Mouse (Mus musculus): Measurements from ENCODE around the gene Pik3r4. TPM values are rescaled to one million over a fixed set of nuclear protein-coding genes. Genes with fewer than 3 reads are reported as not detected.

Pik3r4 gene
- polyA plus RNA-seq, 1 experiment from 2014 or later = 16.3 TPM

DNA sequence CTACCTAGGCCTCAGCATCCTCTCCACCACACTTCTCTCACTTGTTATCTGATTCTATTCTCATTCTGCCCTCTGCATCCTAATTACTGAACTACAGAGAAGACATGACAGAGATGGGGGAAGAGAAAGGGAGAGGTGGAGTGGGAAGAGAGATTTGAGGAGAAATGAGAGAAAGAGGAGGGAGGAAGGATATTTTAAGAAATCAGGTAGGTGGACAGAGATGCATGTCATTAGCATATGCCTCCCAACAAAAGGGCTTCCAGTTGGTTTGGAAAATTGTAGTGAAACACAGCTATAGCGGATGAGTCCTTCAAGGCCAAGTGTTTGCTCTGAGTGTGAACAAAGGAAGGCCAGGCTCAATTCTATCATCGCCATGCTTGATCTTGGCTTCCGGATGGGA, 69.3 kb downstream of the Pik3r4 start:
- Histone ChIP-seq H3K27ac (ENCODE audit: low read depth, low read length) (no peak overlapping the region), H3K4me3 (ENCODE audit: low read length) (no peak overlapping the region), H3K36me3 (ENCODE audit: control insufficient read depth, insufficient read depth, low read length) (no peaks in the 10 kb centered on the region), H3K9me3 (ENCODE audit: control insufficient read depth, low read length) (no peaks in the 10 kb centered on the region), H3K27me3 (replicated peaks; ENCODE audit: control insufficient read depth, insufficient read depth, low read length) (no peaks in the 10 kb centered on the region), H3K4me1 (ENCODE audit: control insufficient read depth, insufficient read depth, low read depth, low read length) (no peaks in the 10 kb centered on the region), H3K9ac (ENCODE audit: low read depth, low read length) (no peak overlapping the region), H3K4me2 (ENCODE audit: low read length) (no peak overlapping the region)
- ATAC-seq = no peak
- WGBS = 90% methylated on average over 3 of the region's 3 CpGs

GRCm38 (mm10) chr9:105719367-105719766, 76.6 kb downstream of the Pik3r4 start:
- no peak for ATAC-seq
- Histone ChIP-seq H3K4me1 (ENCODE audit: control insufficient read depth, insufficient read depth, low read depth, low read length) (no peaks in the 10 kb centered on the region), H3K27ac (ENCODE audit: low read depth, low read length) (no peak overlapping the region), H3K9me3 (ENCODE audit: control insufficient read depth, low read length) (no peaks in the 10 kb centered on the region), H3K9ac (ENCODE audit: low read depth, low read length) (no peak overlapping the region), H3K4me3 (ENCODE audit: low read length) (no peak overlapping the region), H3K36me3 (ENCODE audit: control insufficient read depth, insufficient read depth, low read length) (no peaks in the 10 kb centered on the region), H3K27me3 (replicated peaks; ENCODE audit: control insufficient read depth, insufficient read depth, low read length) (no peaks in the 10 kb centered on the region), H3K4me2 (ENCODE audit: low read length) (no peak overlapping the region)
- 71% methylated on average over 7 of the region's 7 CpGs for WGBS

DNA sequence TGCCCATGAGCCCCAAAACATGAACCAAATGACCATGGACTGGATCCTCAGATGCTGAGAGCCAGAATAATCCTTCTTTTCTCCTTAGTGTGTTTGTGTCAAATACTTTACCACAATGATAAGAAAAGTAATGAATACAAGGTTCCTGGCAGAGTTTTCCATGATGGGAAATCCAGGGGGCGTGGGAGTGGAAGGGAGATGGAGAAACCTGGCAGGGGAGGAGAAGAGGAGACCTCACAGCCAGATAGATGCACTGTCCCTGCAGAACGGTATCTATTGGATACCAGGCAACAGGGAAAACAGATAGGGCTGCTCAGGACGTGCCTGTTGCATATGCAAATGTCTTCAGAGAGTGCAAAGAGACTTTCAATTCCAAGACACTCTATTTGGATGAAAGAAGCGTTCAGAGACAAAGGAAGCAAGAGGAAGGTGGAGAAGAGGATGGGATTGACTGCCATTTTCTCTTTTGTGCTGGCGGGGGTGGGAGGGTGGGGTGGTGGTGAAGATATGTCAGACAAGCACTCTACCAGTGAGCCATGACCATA, 77.1 kb downstream of the Pik3r4 start:
- Histone ChIP-seq H3K27me3 (replicated peaks; ENCODE audit: control insufficient read depth, insufficient read depth, low read length) (no peaks in the 10 kb centered on the region), H3K4me3 (ENCODE audit: low read length) (no peak overlapping the region), H3K27ac (ENCODE audit: low read depth, low read length) (no peak overlapping the region), H3K9ac (ENCODE audit: low read depth, low read length) (no peak overlapping the region), H3K36me3 (ENCODE audit: control insufficient read depth, insufficient read depth, low read length) (no peaks in the 10 kb centered on the region), H3K4me1 (ENCODE audit: control insufficient read depth, insufficient read depth, low read depth, low read length) (no peaks in the 10 kb centered on the region), H3K9me3 (ENCODE audit: control insufficient read depth, low read length) (no peaks in the 10 kb centered on the region), H3K4me2 (ENCODE audit: low read length) (no peak overlapping the region)
- WGBS = 33% methylated on average over 5 of the region's 5 CpGs
- ATAC-seq = no peak

DNA sequence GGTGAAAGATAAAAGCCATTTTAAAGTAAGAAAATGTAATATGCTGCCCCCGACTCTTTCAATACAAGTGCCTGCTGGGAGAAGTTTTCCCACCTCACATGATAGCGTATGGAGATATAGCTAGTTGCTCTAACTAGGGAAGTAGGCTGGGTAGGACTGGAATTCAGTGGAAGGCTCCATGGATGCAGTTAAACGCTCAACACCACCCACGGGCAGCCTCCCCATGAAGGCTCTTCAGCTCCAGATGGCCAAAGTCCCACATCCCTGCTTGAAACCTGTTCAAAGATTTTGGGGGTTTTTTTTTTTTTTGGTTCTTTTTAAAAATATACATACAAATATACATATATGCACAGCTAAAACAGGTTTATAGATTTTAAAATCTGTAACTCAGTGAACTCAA, 77.7 kb downstream of the Pik3r4 start:
- Histone ChIP-seq H3K4me1 (ENCODE audit: control insufficient read depth, insufficient read depth, low read depth, low read length) (no peaks in the 10 kb centered on the region), H3K27me3 (replicated peaks; ENCODE audit: control insufficient read depth, insufficient read depth, low read length) (no peaks in the 10 kb centered on the region), H3K9me3 (ENCODE audit: control insufficient read depth, low read length) (no peaks in the 10 kb centered on the region), H3K4me2 (ENCODE audit: low read length) (no peak overlapping the region), H3K36me3 (ENCODE audit: control insufficient read depth, insufficient read depth, low read length) (no peaks in the 10 kb centered on the region), H3K4me3 (ENCODE audit: low read length) (no peak overlapping the region), H3K27ac (ENCODE audit: low read depth, low read length) (no peak overlapping the region), H3K9ac (ENCODE audit: low read depth, low read length) (no peak overlapping the region)
- ATAC-seq = no peak
- 77% methylated on average over 4 of the region's 4 CpGs for WGBS

- Histone ChIP-seq H3K4me3 (ENCODE audit: low read length) (no peak overlapping the region), H3K4me2 (ENCODE audit: low read length) (no peak overlapping the region), H3K36me3 (ENCODE audit: control insufficient read depth, insufficient read depth, low read length) (no peaks in the 10 kb centered on the region), H3K9me3 (ENCODE audit: control insufficient read depth, low read length) (no peaks in the 10 kb centered on the region), H3K9ac (ENCODE audit: low read depth, low read length) (no peak overlapping the region), H3K27me3 (replicated peaks; ENCODE audit: control insufficient read depth, insufficient read depth, low read length) (no peaks in the 10 kb centered on the region), H3K27ac (ENCODE audit: low read depth, low read length) (no peak overlapping the region), H3K4me1 (ENCODE audit: control insufficient read depth, insufficient read depth, low read depth, low read length) (no peaks in the 10 kb centered on the region)
- 72% methylated on average over 7 of the region's 7 CpGs for WGBS
- ATAC-seq = no peak
Measured at GRCm38 (mm10) chr9:105731976-105732375, 89.2 kb downstream of the Pik3r4 start.

DNA sequence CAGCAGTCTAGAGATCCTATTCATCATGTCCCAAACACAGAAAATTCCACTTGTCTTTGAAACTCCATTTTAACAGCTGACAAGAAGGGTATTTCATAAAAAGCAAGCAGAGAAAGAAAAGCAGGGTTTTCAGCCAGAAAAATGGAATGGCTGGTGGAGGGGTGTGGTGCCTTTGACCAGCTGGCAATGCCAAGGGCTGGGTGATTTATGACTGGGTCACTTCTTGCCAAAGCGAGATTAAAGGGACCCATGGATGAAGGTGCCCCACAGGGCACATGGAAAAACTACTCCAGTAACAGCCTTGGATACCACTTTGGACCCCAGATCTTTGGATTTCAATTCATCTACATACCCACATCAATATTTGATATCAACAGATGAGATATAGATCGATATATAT, 91.9 kb downstream of the Pik3r4 start:
- Histone ChIP-seq H3K4me1 (ENCODE audit: control insufficient read depth, insufficient read depth, low read depth, low read length) (no peaks in the 10 kb centered on the region), H3K9me3 (ENCODE audit: control insufficient read depth, low read length) (no peaks in the 10 kb centered on the region), H3K27ac (ENCODE audit: low read depth, low read length) (no peak overlapping the region), H3K4me2 (ENCODE audit: low read length) (no peak overlapping the region), H3K4me3 (ENCODE audit: low read length) (no peak overlapping the region), H3K9ac (ENCODE audit: low read depth, low read length) (no peak overlapping the region), H3K27me3 (replicated peaks; ENCODE audit: control insufficient read depth, insufficient read depth, low read length) (no peaks in the 10 kb centered on the region), H3K36me3 (ENCODE audit: control insufficient read depth, insufficient read depth, low read length) (no peaks in the 10 kb centered on the region)
- WGBS = 77% methylated on average over 2 of the region's 2 CpGs
- no peak for ATAC-seq

- 44% methylated on average over 5 of the region's 5 CpGs for WGBS
- Histone ChIP-seq H3K9me3 (ENCODE audit: control insufficient read depth, low read length) (no peaks in the 10 kb centered on the region), H3K4me3 (ENCODE audit: low read length) (no peak overlapping the region), H3K27me3 (replicated peaks; ENCODE audit: control insufficient read depth, insufficient read depth, low read length) (no peaks in the 10 kb centered on the region), H3K4me2 (ENCODE audit: low read length) (no peak overlapping the region), H3K4me1 (ENCODE audit: control insufficient read depth, insufficient read depth, low read depth, low read length) (no peaks in the 10 kb centered on the region), H3K9ac (ENCODE audit: low read depth, low read length) (no peak overlapping the region), H3K36me3 (ENCODE audit: control insufficient read depth, insufficient read depth, low read length) (no peaks in the 10 kb centered on the region), H3K27ac (ENCODE audit: low read depth, low read length) (no peak overlapping the region)
- ATAC-seq = no peak
Measured at GRCm38 (mm10) chr9:105735195-105735594, 92.4 kb downstream of the Pik3r4 start.

Other genes with a start within 250 kb of the Pik3r4 start
- 9.5 and 10.5 TPM in 2 replicates for gene Aste1, start 247.6 kb upstream of the Pik3r4 start, polyA plus RNA-seq (2015; fragmentation: Nextera tagmentation; extraction: Ambion mirVana)
- gene Nek11, start 247.5 kb upstream of the Pik3r4 start, polyA plus RNA-seq (2015; fragmentation: Nextera tagmentation; extraction: Ambion mirVana) = 3.0 and 3.2 TPM in 2 replicates
- 96.7 and 105 TPM in 2 replicates for gene Atp2c1, start 115.7 kb upstream of the Pik3r4 start, polyA plus RNA-seq (2015; fragmentation: Nextera tagmentation; extraction: Ambion mirVana)
- 0.25 and 0.34 TPM in 2 replicates for gene Col6a6, start 185.2 kb downstream of the Pik3r4 start, polyA plus RNA-seq (2015; fragmentation: Nextera tagmentation; extraction: Ambion mirVana)